Mouse (Mus musculus) thymus, adult 2 months (tissue): ENCODE results near the gene Arhgap22. TPM values are rescaled to one million over a fixed set of nuclear protein-coding genes. Genes with fewer than 3 reads are reported as not detected.

ENCODE experiments used
- DNase-seq: peaks from one replicate; pipeline ENCODE4 v3.0.0; 2021
- H3K27ac ChIP-seq: fragments of 200-500 bp; 2 replicates; pipeline ENCODE4 v1.5.1; 2012; ENCODE audit warnings: low read length, control low read depth; ENCODE audit not compliant: control insufficient read depth, insufficient read depth
- H3K27me3 ChIP-seq: fragments of 200-500 bp; 2 replicates; pipeline ENCODE4 v1.6.1; 2012; ENCODE audit warnings: mild to moderate bottlenecking, low read length, moderate library complexity, mixed read lengths; ENCODE audit not compliant: control insufficient read depth, insufficient read depth
- H3K36me3 ChIP-seq: fragments of 200-500 bp; 2 replicates; pipeline ENCODE4 v1.6.1; 2012; ENCODE audit warnings: mild to moderate bottlenecking, low read length, moderate library complexity; ENCODE audit not compliant: control insufficient read depth, insufficient read depth
- H3K4me1 ChIP-seq: fragments of 200-500 bp; replicated peaks from 2 replicates; pipeline ENCODE4 v1.6.1; 2012; ENCODE audit warnings: low read length; ENCODE audit not compliant: control insufficient read depth, insufficient read depth
- H3K4me3 ChIP-seq: fragments of 200-500 bp; 2 replicates; pipeline ENCODE4 v1.5.1; 2012; ENCODE audit warnings: mild to moderate bottlenecking, low read length, control low read depth, moderate library complexity; ENCODE audit not compliant: control insufficient read depth, insufficient read depth
- CTCF ChIP-seq: fragments of 200-500 bp; IDR thresholded peaks from 2 replicates; pipeline ENCODE4 v1.5.1; 2012; ENCODE audit warnings: mild to moderate bottlenecking, control low read depth, low read length, moderate library complexity, borderline replicate concordance; ENCODE audit not compliant: control insufficient read depth, poor library complexity, insufficient read depth; ENCODE audit errors: extremely low read depth
- POLR2A ChIP-seq: fragments of 200-500 bp; IDR thresholded peaks from 2 replicates; pipeline ENCODE4 v1.6.1; 2012; ENCODE audit warnings: mild to moderate bottlenecking, low read length, control low read depth, moderate library complexity; ENCODE audit not compliant: control insufficient read depth, poor library complexity, insufficient read depth; ENCODE audit errors: extremely low read depth
- WGBS: fragments of 180-500 bp; shearing (Covaris S2); methylation state at CpG from one replicate; pipeline ENCODE4 v1.1.7; 2018; 5-methylcytosine and 5-hydroxymethylcytosine counted together
- polyA plus RNA-seq: library from polyadenylated mRNA; depleted of rRNA; stranded (reverse); fragments of >200 nt; gene quantifications from 2 replicates; pipeline ENCODE4 v1.2.3, GENCODE M21; 2012

Gene Arhgap22
- polyA plus RNA-seq, 1 experiment = 16.2 TPM

DNA sequence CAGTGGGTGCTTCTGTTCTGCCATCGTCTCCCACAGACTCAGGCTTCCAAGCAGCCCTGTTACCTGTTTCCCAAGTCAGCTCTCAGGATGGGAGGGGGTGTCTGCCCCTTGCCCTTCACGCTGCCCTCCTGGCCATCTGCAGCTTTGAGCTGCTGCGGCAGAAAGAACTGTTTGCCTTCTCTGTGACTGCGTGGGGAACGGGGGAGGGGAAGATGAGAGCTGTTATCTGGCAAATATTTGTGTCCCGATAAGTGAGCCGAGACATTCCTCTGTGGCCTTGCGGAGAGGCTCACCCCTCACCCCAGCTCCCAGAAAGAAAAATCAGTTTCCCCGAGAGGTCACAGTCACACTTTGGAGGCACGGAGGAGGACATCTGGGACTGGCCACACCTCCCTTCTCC, 149.0 kb downstream of the Arhgap22 start:
- DNase-seq = no peak
- TF ChIP-seq CTCF (no peak), POLR2A (no peak)
- no peak overlapping the region for H3K4me3 ChIP-seq
- H3K27me3 ChIP-seq = no peaks in the 10 kb centered on the region
- no peaks in the 10 kb centered on the region for H3K36me3 ChIP-seq
- no peak overlapping the region for H3K27ac ChIP-seq
- H3K4me1 ChIP-seq = no peaks in the 10 kb centered on the region
- 53% methylated on average over 10 of the region's 10 CpGs for whole genome bisulfite sequencing

DNA sequence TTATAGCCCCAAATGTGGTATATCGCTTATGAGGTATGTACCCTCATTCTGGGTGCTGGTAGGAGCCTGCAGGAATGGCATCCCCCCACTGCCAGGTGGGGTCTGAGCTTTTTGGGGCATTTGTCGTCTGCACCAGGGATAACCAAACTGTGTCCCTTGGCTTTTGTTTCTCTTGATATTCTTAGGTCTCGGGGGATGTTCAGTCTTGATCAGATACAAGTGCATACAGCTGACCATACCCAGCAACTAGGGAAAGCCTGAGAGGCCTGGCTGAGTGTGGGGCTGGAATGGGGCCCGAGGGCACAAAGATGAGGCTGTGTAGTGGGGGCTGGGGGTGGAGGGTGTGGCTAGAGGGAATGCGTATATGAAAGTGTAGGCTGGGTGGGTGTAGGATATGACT, 149.8 kb downstream of the Arhgap22 start:
- H3K4me1 ChIP-seq = no peaks in the 10 kb centered on the region
- H3K4me3 ChIP-seq = no peak overlapping the region
- no peaks in the 10 kb centered on the region for H3K36me3 ChIP-seq
- DNase-seq = no peak
- no peak overlapping the region for H3K27ac ChIP-seq
- WGBS = 72% methylated on average over 5 of the region's 5 CpGs
- TF ChIP-seq CTCF (no peak), POLR2A (no peak)
- no peaks in the 10 kb centered on the region for H3K27me3 ChIP-seq

DNA sequence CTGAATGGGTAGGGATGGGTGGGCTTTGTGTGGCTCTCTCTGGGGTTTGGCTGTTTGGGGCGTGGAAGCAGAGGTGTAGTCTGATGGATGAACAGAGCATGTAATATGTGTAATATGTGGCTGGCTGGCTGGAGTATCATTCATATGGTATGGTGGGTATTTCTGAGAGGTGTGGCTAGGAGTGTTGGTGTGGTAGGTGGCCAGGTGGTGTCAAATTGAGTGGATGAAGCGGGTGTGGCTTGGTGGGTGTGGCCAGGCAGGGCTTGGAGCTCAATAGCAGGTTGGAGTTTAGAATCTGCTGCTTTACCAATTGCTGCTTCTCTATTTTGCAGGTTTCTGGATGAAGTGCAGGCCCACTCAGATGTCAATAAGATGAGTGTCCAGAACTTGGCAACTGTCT, 150.2 kb downstream of the Arhgap22 start:
- no peak for TF ChIP-seq POLR2A
- no peak for TF ChIP-seq CTCF
- Histone ChIP-seq H3K4me3 (no peak overlapping the region), H3K27me3 (no peaks in the 10 kb centered on the region), H3K27ac (no peak overlapping the region), H3K36me3 (no peaks in the 10 kb centered on the region), H3K4me1 (no peaks in the 10 kb centered on the region)
- no peak for DNase-seq
- WGBS = 75% methylated on average over 2 of the region's 2 CpGs

DNA sequence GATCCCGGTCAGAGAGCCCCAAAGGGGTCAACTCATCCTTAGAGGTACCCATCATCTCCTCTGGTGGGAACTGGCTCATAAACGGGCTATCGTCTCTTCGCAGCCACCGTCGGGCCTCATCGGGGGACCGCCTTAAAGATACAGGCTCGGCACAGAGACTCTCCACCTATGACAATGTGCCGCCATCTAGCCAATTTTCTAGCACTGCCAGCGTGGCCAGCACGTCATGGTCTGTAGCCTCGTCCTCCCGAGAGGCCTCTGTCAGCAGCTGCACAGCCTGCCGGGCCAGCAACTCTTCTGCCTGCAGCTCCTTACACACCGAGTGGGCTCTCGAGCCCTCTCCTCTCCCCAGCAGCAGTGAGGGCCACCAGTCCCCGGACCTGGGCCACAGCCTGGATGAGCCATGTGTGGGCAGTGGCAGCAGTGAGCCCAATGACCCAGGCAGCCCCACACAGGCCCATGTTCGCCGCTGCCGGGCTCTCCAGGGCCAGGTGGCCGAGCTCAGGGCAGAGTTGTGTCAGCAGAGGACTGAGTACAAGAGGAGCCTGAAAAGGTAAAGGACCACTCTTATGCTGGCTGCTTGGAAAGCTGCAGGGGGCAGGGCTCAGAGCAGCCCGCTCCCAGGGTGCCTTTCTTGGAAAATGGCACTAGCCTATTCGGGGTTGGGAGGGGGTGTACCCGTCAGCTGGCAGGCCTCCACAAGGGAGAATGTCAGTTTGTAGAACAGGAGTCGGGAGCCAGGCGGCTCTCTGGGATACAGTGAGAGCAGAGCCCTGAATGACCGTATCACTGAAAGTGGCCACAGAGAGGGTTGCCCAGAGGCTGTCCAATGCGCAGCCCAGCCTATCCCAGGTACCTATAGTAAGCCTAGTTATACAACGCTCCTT, 153.3 kb downstream of the Arhgap22 start:
- TF ChIP-seq CTCF (no peak), POLR2A (no peak)
- Histone ChIP-seq H3K27me3 (no peaks in the 10 kb centered on the region), H3K4me3 (no peak overlapping the region), H3K36me3 (no peaks in the 10 kb centered on the region), H3K4me1 (no peaks in the 10 kb centered on the region), H3K27ac (no peak overlapping the region)
- WGBS = 93% methylated on average over 30 of the region's 30 CpGs
- no peak for DNase-seq

DNA sequence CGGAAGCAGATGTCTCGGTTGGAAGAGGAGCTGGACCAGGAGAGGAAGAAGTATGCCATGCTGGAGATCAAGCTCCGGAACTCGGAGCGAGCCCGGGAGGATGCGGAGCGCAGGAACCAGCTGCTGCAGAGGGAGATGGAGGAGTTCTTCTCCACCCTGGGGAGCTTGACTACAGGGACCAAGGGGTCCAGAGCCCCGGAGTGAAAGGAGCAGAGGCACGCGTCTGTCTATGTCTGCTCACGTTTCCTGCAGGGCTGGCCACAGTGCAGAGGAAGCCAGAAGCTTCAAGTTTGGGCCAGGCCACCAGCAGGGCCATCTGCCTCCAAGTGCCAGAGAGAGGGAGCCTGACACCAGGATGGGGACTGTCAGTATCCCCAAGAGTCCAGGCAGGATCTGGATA, 155.5 kb downstream of the Arhgap22 start:
- Histone ChIP-seq H3K27ac (no peak overlapping the region), H3K4me3 (no peak overlapping the region), H3K36me3 (no peaks in the 10 kb centered on the region), H3K27me3 (no peaks in the 10 kb centered on the region), H3K4me1 (no peaks in the 10 kb centered on the region)
- DNase-seq = no peak
- no peak for TF ChIP-seq CTCF
- TF ChIP-seq POLR2A = no peak
- WGBS = 76% methylated on average over 12 of the region's 12 CpGs

DNA sequence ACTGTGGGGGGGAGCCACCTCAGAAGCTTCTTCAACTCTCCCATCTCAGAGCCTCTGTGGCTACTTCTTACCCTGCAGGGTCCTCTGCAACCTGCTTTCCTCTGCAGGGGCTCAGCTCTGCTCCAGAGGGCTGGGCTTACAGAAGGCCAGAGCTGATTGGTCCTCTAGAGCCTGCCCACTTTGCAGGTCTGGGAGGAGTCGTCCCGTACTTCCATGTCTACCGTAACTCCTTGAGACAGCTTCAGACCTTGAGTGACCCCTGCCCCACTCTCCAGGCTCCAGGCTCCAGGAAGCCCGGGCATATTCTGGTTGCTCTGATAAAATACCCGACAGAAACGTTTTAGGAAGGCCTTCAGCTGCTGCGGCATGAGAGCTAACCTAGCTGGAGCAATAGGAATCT, 156.2 kb downstream of the Arhgap22 start:
- no peak for DNase-seq
- Histone ChIP-seq H3K4me3 (no peak overlapping the region), H3K36me3 (no peaks in the 10 kb centered on the region), H3K27me3 (no peaks in the 10 kb centered on the region), H3K4me1 (no peaks in the 10 kb centered on the region), H3K27ac (no peak overlapping the region)
- WGBS = 13% methylated on average over 7 of the region's 7 CpGs
- no peak for TF ChIP-seq CTCF
- TF ChIP-seq POLR2A = no peak

DNA sequence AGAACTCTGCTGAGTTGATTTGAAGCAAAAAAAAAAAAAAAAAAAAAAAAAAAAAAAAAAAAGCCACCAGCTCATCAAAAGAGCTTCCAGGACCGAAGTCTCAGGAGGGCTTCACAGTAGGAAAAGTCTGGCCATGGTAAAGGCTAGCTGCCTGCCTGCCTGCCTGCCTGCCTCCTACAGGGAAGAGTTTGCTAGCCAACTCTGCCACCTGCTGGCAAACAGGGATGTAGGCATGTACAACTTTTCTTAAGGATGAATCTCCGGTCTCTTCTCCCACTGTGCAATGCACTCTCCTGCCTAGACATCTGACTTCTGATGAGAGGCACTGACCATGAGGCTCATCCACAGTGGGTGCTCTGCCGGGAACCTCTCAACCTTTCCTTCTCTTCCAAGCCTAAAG, 157.4 kb downstream of the Arhgap22 start:
- H3K4me1 ChIP-seq = no peaks in the 10 kb centered on the region
- no peaks in the 10 kb centered on the region for H3K36me3 ChIP-seq
- peak; percentile 49; the same call in 1 of the 2 replicates for TF ChIP-seq CTCF
- TF ChIP-seq POLR2A = no peak
- H3K27me3 ChIP-seq = no peaks in the 10 kb centered on the region
- peak; percentile 47 for DNase-seq
- 28% methylated on average over 3 of the region's 3 CpGs for WGBS
- no peak overlapping the region for H3K27ac ChIP-seq
- H3K4me3 ChIP-seq = no peak overlapping the region
